Mouse (Mus musculus) cerebellum, adult 8-10 months (tissue): ENCODE results near the gene Krt8.

Source experiments
- DNase-seq: peaks from one replicate; pipeline ENCODE4 v3.0.0; 2022

The Krt8 gene

GRCm38 (mm10) chr15:101974083-101974845 lies 30.0 kb downstream of the Krt8 start:
- no peak for DNase-seq

- DNase-seq, result peak; percentile 80
These were observed 30.7 kb downstream of the Krt8 start for GRCm38 (mm10) chr15:101973414-101974077.

GRCm38 (mm10) chr15:101970536-101970935 lies 33.7 kb downstream of the Krt8 start:
- no peak for DNase-seq

GRCm38 (mm10) chr15:101966808-101967207 lies 37.5 kb downstream of the Krt8 start:
- DNase-seq, result no peak

GRCm38 (mm10) chr15:101958891-101959290 lies 45.4 kb downstream of the Krt8 start:
- DNase-seq, result no peak

GRCm38 (mm10) chr15:101954187-101954586 lies 50.1 kb downstream of the Krt8 start, which contains the start of gene Krt78:
Gene Krt78, minus strand, starts transcription at chr15:101954287.
- no peak for DNase-seq

- DNase-seq, result no peak
These were observed 51.4 kb downstream of the Krt8 start for GRCm38 (mm10) chr15:101952733-101953474.
